Mouse (Mus musculus) leukemia stem cell, adult 10-12 weeks (primary cell): Measurements from ENCODE around the gene 2610008E11Rik. TPM values are rescaled to one million over a fixed set of nuclear protein-coding genes. Genes with fewer than 3 reads are reported as not detected.

ENCODE experiments used
- polyA plus RNA-seq: library from polyadenylated mRNA; stranded (reverse); fragments of >175 nt; gene quantifications from 2 replicates; pipeline ENCODE4 v1.2.3, GENCODE M21; 2012; ENCODE audit warnings: low replicate concordance

The 2610008E11Rik gene
- polyA plus RNA-seq = 0.71 and 1.3 TPM in 2 replicates

DNA sequence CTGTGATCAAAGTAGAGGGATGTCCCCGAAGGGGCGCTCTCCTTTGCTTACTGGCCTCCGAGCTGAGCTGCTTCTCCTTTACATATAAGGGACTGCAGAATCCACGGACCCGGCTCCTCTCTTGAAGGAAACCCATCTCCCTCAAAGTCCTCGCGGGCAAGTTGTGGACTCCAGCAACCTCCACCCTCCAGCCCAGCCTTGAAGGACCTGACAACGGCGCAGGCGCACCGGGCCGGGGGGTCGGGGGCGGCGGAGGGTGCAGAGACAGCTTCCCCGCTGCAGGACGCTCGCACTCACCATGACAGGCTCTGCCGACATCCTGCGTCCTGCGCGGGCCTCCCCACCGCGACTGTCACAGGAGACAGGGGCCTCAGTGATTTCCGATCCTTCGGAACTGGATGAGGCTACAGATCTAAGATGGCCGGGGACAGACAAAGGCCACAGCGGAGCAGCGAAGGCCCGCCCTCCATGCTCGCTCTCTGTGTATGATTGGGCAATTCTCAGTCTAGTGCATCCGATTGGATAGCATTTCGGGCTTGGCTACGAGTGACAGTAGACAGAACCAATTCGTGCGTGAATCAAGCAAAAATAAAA, at the start of gene 2610008E11Rik:
Gene 2610008E11Rik, minus strand, starts transcription at position 440 of the 594 bp plus-strand sequence.

DNA sequence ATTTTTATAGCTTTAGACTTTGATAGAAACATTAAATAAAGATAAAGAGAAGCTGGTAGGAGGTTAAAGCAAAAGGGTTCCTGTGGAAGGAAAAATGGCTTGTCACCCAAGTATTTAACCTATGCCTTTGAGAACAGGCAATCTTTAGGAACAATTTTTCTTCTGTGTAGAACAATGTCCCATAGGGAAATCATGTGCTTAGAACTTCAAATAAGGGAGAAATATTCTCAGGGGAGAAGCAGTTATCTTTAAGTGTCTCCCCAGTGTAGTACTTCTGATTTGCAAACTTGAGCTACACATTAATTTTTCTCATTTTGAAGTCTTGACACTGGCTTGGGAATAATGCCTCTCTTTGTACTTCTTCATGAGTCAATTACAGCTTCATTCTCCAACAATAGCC, 69.0 kb downstream of the 2610008E11Rik start, which contains the start of gene Olfr57:
Gene Olfr57, plus strand, starts transcription at position 301 of the 400 bp plus-strand sequence.

Other genes with a start within 250 kb of the 2610008E11Rik start
- gene Olfr1356, start 245.4 kb downstream of the 2610008E11Rik start, polyA plus RNA-seq = not detected in 2 replicates
- not detected in 2 replicates for gene Olfr1355, start 222.1 kb downstream of the 2610008E11Rik start, polyA plus RNA-seq
- not detected in 2 replicates for gene Olfr1354, start 184.4 kb downstream of the 2610008E11Rik start, polyA plus RNA-seq
- not detected in 2 replicates for gene Olfr8, start 147.0 kb downstream of the 2610008E11Rik start, polyA plus RNA-seq
- gene Olfr1353, start 134.3 kb downstream of the 2610008E11Rik start, polyA plus RNA-seq = not detected in 2 replicates
- gene Olfr1352, start 116.5 kb downstream of the 2610008E11Rik start, polyA plus RNA-seq = not detected in 2 replicates
- not detected in 2 replicates for gene Olfr1351, start 85.1 kb downstream of the 2610008E11Rik start, polyA plus RNA-seq
- gene Olfr57, start 68.9 kb downstream of the 2610008E11Rik start, polyA plus RNA-seq = not detected in 2 replicates
- gene Vmn2r80, start 51.2 kb upstream of the 2610008E11Rik start, polyA plus RNA-seq = not detected in 2 replicates
- gene Vmn2r81, start 150.1 kb upstream of the 2610008E11Rik start, polyA plus RNA-seq = not detected in 2 replicates